Mouse (Mus musculus): ENCODE results near the gene Olfr1370. TPM values are rescaled to one million over a fixed set of nuclear protein-coding genes. Genes with fewer than 3 reads are reported as not detected.
"Not testable (repeated sequence)": the region's sequence is repeated elsewhere in the genome, so short reads cannot be mapped to it uniquely, and the experiment has no call there.

The Olfr1370 gene
- polyA plus RNA-seq (2017; shearing (Covaris generic)): not detected

DNA sequence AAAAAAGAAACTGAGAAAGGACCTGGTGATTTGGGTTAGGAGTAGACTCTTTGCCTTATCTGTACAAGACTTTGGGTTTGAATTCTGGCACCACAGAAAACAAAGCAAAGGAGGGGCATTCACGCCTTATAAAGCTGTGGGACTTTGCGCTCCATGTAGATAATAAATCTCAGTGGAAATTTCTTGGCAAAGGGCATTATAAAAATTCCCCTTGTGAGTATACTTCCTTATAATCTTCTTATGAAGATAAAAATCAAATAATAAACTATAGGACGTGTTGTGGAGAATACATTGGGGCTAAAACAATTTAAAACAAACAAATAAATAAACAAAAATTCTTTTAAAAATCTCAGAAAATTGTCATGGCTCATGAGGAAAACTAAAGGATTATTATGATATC, at the start of gene Olfr1370:
Olfr1370 (minus strand) TSS at position 101 of the 400 bp plus-strand sequence.
- ATAC-seq: no peak

DNA sequence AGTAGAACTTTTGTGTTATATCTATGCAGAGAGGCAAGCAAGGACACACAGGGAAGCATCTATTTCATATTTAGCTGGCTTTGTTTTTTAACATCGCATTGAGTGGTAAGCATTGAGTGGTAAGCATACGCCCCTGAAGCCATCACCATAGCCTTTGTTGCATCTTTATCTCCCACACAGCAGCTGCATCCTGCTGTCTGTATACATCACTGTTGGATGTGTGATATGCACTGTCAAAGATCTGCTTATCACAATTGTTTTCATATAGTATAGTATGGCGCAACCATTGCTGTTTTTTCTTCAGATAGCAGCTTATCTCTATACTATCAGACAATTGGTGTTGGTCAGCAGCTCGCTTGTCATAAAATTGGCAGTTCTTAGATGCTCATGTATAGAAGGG, 39.4 kb upstream of the Olfr1370 start:
- ATAC-seq: no peak

GRCm38 (mm10) chr13:21111183-21111582, 36.4 kb upstream of the Olfr1370 start, which contains the start of gene Olfr1369-ps1:
Olfr1369-ps1 (plus strand) TSS chr13:21111483.
- not testable (repeated sequence) for ATAC-seq

DNA sequence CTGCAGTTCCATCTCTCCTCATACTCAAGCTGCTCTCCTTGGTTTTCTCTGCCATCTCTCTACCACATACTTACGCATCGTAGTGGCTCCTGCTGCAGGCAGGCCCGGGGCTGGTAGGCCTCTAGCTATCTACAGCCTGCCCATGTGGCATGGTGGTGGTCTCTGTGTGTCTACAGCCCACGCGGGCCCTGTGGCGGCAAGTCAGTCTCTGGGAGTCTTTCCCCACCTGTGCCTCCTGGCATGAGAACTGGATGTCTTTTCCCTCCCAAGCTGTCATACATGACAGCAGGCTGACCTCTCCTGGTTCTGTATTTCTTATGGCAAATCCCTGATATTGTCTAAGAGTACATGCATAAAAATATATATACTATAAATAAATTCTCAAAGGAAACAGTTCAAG, 35.7 kb upstream of the Olfr1370 start:
- no peak for ATAC-seq

- ATAC-seq: no peak
Observed at GRCm38 (mm10) chr13:21109759-21110158, 35.0 kb upstream of the Olfr1370 start.

- ATAC-seq: no peak
Observed at GRCm38 (mm10) chr13:21082686-21083085, 7.9 kb upstream of the Olfr1370 start.

DNA sequence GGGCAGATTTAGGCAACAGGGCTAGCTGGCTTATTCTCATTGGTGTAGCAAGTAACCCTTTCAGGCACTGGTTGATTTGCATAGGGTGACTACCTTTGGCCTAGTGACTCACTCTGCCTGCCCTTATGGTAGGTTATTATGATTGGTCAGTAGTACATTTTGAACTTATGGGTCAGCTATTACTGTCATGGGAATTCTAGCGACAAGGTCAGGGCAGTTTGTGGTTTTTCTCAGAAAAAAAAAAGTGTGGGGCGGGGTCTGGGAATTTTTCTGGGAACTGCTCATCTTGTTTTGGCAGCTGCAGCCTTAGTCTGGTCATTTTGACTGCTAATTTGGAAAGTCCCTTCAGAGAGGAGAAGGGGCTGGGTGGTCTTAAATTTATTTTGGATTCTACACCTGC, 8.7 kb downstream of the Olfr1370 start:
- no peak for ATAC-seq

DNA sequence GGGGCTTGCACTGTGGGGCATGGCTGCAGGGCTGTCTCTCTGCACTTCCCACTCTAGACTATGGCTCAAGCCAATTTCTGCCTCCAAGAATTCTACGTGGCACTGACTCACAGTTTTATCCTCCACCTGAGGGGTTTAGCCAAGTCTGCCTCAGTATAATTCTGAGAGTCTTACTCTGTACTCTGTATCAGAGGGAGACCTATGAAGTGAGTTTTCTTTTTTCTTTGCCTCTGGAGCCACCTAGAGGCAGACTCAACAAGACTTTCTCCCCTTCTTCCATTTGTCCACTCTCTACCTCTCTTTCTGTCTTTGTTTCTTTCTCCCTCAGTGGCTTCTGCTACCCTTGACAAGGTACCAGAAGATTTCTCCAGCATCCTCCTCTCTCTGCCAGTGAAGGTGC, 24.6 kb downstream of the Olfr1370 start:
- ATAC-seq: no peak

- ATAC-seq: no peak
Observed at GRCm38 (mm10) chr13:21040589-21041199, 34.1 kb downstream of the Olfr1370 start.

GRCm38 (mm10) chr13:21035981-21036380, 38.8 kb downstream of the Olfr1370 start:
- ATAC-seq: no peak

GRCm38 (mm10) chr13:21035011-21035410, 39.7 kb downstream of the Olfr1370 start:
- no peak for ATAC-seq

GRCm38 (mm10) chr13:21033176-21033575, 41.6 kb downstream of the Olfr1370 start:
- ATAC-seq: no peak

DNA sequence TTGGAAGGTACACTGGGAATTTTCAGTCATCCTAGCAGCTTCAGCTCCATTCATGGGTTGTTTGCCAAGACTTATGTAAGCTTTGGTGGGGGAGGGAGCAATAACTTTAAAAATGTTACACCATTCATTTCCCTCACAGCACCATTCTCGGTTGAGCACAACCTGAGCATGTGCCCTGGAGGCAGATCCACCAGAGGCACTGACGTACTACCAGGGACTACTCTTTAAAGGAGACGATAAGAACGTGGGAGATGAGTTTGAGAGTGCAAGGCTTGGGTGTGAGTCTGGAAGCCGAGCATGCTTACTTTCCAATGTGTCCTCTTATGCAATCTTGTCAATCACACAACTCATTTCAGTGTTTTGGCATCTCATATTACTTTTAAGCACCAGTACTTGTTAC, 49.9 kb downstream of the Olfr1370 start:
- ATAC-seq: no peak

Other genes with a start within 250 kb of the Olfr1370 start
- under 1 TPM in 1 of 2 experiments, not detected in 1; 0.27 TPM for gene Olfr1369-ps1, start 36.5 kb upstream of the Olfr1370 start, polyA plus RNA-seq (2017; shearing (Covaris generic))
- not detected for gene Olfr263, start 54.7 kb upstream of the Olfr1370 start, polyA plus RNA-seq (2017; shearing (Covaris generic))
- gene Olfr1368, start 70.9 kb upstream of the Olfr1370 start, polyA plus RNA-seq (2017; shearing (Covaris generic)): not detected
- 10 to 100 TPM; 10.5 to 13.5 TPM for gene Trim27, start 104.5 kb upstream of the Olfr1370 start, polyA plus RNA-seq (2017; shearing (Covaris generic))
- not detected for gene Gpx5, start 217.8 kb upstream of the Olfr1370 start, polyA plus RNA-seq (2017; shearing (Covaris generic))
- not detected for gene Gpx6, start 237.2 kb upstream of the Olfr1370 start, polyA plus RNA-seq (2017; shearing (Covaris generic))